Mouse (Mus musculus) megakaryocyte progenitor cell, adult 5-6 weeks (primary cell): Measurements from ENCODE around the gene Frmpd3. TPM values are rescaled to one million over a fixed set of nuclear protein-coding genes. Genes with fewer than 3 reads are reported as not detected.
A peak's percentile ranks its signal among the peaks of the same experiment; 100 is the strongest.

ENCODE experiments used
- ATAC-seq: replicated peaks from 2 replicates; pipeline ENCODE4 v1.8.0; 2016; ENCODE audit warnings: mild to moderate bottlenecking, moderate TSS enrichment, inconsistent platforms; ENCODE audit not compliant: poor library complexity
- total RNA-seq, 2 experiments: library from RNA; stranded (forward) in 1 of 2; stranded (reverse) in 1 of 2; fragments of 157-497, 149-512 nt in 1 of 2; fragments of 200-1000 nt in 1 of 2; gene quantifications; 2 replicates each; pipeline versions ENCODE4 v1.2.3 to v1.2.4; 2015 to 2017

Gene Frmpd3
- total RNA-seq, 2 experiments from 2014 or later: not detected

- ATAC-seq: no peak
Observed at GRCm38 (mm10) chrX:140450071-140450470, 108.0 kb downstream of the Frmpd3 start.

GRCm38 (mm10) chrX:140456279-140456731, 114.2 kb downstream of the Frmpd3 start, which contains the start of gene Prps1:
Gene Prps1 (plus strand): TSS chrX:140456613.
- peak; percentile 94 for ATAC-seq

- peak; percentile 21 for ATAC-seq
Observed at GRCm38 (mm10) chrX:140456751-140457491, 114.9 kb downstream of the Frmpd3 start.

- ATAC-seq: no peak
Observed at GRCm38 (mm10) chrX:140457502-140457901, 115.4 kb downstream of the Frmpd3 start.

- ATAC-seq: 0 out of 2 replicates have a peak, but pooled peaks have one; percentile 38
Observed at GRCm38 (mm10) chrX:140478231-140478630, 136.2 kb downstream of the Frmpd3 start.

DNA sequence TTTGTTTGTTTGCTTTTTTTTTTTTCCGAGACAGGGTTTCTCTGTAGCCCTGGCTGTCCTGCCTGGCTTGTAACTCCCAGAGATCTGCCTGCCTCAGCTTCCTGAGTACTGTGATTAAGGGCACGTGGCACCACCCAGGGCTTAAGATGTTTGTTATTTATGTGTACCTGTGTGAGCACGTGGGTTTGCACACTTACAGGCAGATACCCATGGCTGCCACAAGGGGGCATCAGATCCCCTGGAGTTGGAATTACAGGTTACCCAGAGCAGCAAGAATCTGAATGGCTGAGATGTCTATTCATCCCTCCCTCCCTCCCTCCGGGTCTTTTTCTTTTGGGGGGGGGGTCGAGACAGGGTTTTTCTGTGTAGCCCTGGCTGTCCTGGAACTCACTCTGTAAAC, 137.1 kb downstream of the Frmpd3 start:
- peak; percentile 95 for ATAC-seq

Other genes with a start within 250 kb of the Frmpd3 start
- gene Prps1, start 114.3 kb downstream of the Frmpd3 start, total RNA-seq (2015): 95.7 and 101 TPM in 2 replicates
- 76.2 and 93.0 TPM in 2 replicates for gene Prps1, start 114.3 kb downstream of the Frmpd3 start, total RNA-seq (2017)